Mouse (Mus musculus) thymus, adult 2 months (tissue): Measurements from ENCODE around the gene Prdm15.

Source experiments
- CTCF ChIP-seq: fragments of 200-500 bp; IDR thresholded peaks from 2 replicates; pipeline ENCODE4 v1.5.1; 2012; ENCODE audit warnings: mild to moderate bottlenecking, control low read depth, low read length, moderate library complexity, borderline replicate concordance; ENCODE audit not compliant: control insufficient read depth, poor library complexity, insufficient read depth; ENCODE audit errors: extremely low read depth
- POLR2A ChIP-seq: fragments of 200-500 bp; IDR thresholded peaks from 2 replicates; pipeline ENCODE4 v1.6.1; 2012; ENCODE audit warnings: mild to moderate bottlenecking, low read length, control low read depth, moderate library complexity; ENCODE audit not compliant: control insufficient read depth, poor library complexity, insufficient read depth; ENCODE audit errors: extremely low read depth

DNA sequence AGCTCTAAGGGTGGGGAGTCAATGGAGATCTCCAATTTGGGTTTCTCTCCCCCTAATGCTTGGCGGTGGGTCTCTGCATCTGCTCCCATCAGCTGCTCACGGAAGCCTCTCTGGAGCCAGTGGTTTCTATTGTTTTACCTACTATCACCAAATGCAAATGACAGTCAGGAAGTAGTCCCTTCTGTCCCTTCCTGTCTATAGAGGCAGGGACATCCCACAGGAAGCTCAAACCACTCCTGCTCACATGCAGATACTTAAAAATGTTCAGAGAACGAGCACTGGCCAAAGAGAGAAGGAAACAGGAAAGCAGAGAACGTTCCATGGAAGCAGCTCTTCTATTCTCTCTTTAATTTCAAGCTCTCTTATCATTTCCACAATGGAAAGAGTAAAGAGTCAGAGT, 32.1 kb downstream of the Prdm15 start:
- TF ChIP-seq CTCF: no peak
- no peak for TF ChIP-seq POLR2A
